Mouse (Mus musculus): ENCODE data around the gene Ptprs. TPM values are rescaled to one million over a fixed set of nuclear protein-coding genes. Genes with fewer than 3 reads are reported as not detected.

The Ptprs gene
- polyA plus RNA-seq (2012; rRNA removed): 1,311 and 1,669 TPM in 2 replicates

DNA sequence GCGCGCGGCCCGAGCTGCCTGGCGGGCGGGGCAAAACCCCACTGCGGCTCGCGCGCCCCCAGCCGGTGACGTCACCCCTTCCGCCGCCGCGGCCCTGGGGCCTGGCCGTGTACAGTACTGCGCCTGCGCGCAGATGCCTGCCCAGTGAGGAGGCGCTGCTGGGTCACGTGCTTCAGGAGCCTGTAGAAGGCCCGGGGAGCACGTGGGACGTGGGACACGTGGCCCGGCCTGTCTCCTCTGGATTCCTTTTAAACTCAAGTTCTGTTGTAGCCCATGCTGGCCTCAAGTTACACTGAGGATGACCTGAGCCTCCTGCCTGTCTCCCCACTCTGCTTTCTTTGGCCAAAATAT lies at the start of gene Ptprs:
Gene Ptprs (minus strand): TSS at position 82 of the 351 bp plus-strand sequence.
- peak; percentile 99 for DNase-seq (ENCODE audit: low read depth)
- TF ChIP-seq CTCF (IDR thresholded peaks at IDR 0.05; ENCODE audit: borderline replicate concordance, extremely low read depth, insufficient read depth, insufficient read length): no peak
- no peak; the same call in 1 of the 2 replicates for TF ChIP-seq POLR2A (IDR thresholded peaks at IDR 0.05; ENCODE audit: borderline replicate concordance, extremely low read depth, insufficient read depth, insufficient read length, poor library complexity, severe bottlenecking)

GRCm38 (mm10) chr17:56524943-56525342 lies 48.7 kb upstream of the Ptprs start:
- DNase-seq (ENCODE audit: low read depth): no peak
- no peak for TF ChIP-seq CTCF (IDR thresholded peaks at IDR 0.05; ENCODE audit: borderline replicate concordance, extremely low read depth, insufficient read depth, insufficient read length)
- TF ChIP-seq POLR2A (IDR thresholded peaks at IDR 0.05; ENCODE audit: borderline replicate concordance, extremely low read depth, insufficient read depth, insufficient read length, poor library complexity, severe bottlenecking): no peak

DNA sequence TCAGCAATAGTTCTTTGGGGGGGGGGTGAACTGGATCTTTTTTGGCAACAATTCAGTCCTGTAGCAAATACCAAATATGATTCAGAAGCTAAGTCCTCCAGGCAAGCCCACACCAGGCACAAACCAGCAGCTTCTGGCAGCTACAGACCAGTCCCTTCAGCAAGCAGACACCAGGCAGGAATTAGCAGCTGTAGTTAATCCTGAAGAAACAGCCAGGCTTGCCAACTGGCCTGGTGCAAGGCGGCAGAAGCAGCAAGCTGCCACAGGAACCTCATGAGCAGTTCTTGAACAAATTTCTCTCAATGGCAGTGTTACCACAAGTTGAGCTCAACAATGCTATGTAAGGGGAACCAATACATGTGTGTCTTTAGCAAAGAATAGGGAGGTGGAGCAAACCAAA lies 46.5 kb upstream of the Ptprs start:
- no peak for TF ChIP-seq POLR2A (IDR thresholded peaks at IDR 0.05; ENCODE audit: borderline replicate concordance, extremely low read depth, insufficient read depth, insufficient read length, poor library complexity, severe bottlenecking)
- no peak for TF ChIP-seq CTCF (IDR thresholded peaks at IDR 0.05; ENCODE audit: borderline replicate concordance, extremely low read depth, insufficient read depth, insufficient read length)
- peak; percentile 51 for DNase-seq (ENCODE audit: low read depth)

GRCm38 (mm10) chr17:56515690-56516410 lies 39.6 kb upstream of the Ptprs start:
- DNase-seq (ENCODE audit: low read depth): peak; percentile 93

DNA sequence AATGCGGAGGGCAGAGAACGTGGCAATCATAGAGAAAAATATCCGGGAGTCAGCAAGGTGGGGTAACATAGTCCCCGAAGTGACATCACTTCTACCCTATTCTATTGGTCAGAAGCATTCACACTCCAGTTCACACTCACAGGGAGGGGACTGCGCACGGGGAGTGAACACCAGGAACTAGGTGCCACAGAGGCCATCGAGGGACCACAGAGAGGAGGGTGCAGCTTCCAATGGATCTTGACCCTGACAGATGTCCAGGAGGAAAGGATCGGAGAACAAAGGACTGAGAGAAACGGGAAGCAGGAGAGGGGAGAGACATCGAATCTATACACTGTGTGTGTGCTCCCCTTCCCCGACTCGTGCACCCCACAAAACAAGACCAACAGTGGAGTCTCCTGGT lies 38.6 kb upstream of the Ptprs start:
- peak; percentile 31 for DNase-seq (ENCODE audit: low read depth)
- no peak for TF ChIP-seq POLR2A (IDR thresholded peaks at IDR 0.05; ENCODE audit: borderline replicate concordance, extremely low read depth, insufficient read depth, insufficient read length, poor library complexity, severe bottlenecking)

More at GRCm38 (mm10) chr17:56515690-56516410, 39.6 kb upstream of the Ptprs start:
- TF ChIP-seq CTCF (IDR thresholded peaks at IDR 0.05; ENCODE audit: borderline replicate concordance, extremely low read depth, insufficient read depth, insufficient read length): no peak
- no peak for TF ChIP-seq POLR2A (IDR thresholded peaks at IDR 0.05; ENCODE audit: borderline replicate concordance, extremely low read depth, insufficient read depth, insufficient read length, poor library complexity, severe bottlenecking)

DNA sequence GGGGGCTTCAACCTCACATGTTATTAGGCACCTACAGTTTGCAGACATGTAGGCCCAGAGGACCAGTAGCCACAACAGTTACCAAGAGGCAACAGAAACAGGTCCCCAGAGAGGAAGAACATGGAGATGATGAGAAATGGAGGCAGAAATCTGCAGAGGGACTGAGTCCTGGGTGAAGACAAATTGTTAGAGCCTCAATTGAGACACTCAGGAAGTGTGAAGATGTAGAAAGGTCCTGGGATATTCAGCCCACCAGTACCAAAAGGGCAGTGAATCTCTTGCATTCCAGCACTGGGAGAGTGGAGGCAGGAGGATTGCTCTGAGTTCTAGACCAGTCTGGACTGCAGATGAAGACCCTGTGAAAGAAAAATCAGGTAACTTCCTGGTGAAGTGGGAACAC lies 38.0 kb upstream of the Ptprs start:
- no peak for DNase-seq (ENCODE audit: low read depth)
- TF ChIP-seq POLR2A (IDR thresholded peaks at IDR 0.05; ENCODE audit: borderline replicate concordance, extremely low read depth, insufficient read depth, insufficient read length, poor library complexity, severe bottlenecking) (no peak), CTCF (IDR thresholded peaks at IDR 0.05; ENCODE audit: borderline replicate concordance, extremely low read depth, insufficient read depth, insufficient read length) (no peak)

- DNase-seq (ENCODE audit: low read depth): no peak
- TF ChIP-seq CTCF (IDR thresholded peaks at IDR 0.05; ENCODE audit: borderline replicate concordance, extremely low read depth, insufficient read depth, insufficient read length) (no peak), POLR2A (IDR thresholded peaks at IDR 0.05; ENCODE audit: borderline replicate concordance, extremely low read depth, insufficient read depth, insufficient read length, poor library complexity, severe bottlenecking) (no peak)
These were observed 36.0 kb upstream of the Ptprs start, which contains the start of gene Znrf4 for GRCm38 (mm10) chr17:56512310-56512709. Znrf4 (minus strand) TSS chr17:56512431.

GRCm38 (mm10) chr17:56511707-56512090 lies 35.4 kb upstream of the Ptprs start:
- no peak for DNase-seq (ENCODE audit: low read depth)
- TF ChIP-seq POLR2A (IDR thresholded peaks at IDR 0.05; ENCODE audit: borderline replicate concordance, extremely low read depth, insufficient read depth, insufficient read length, poor library complexity, severe bottlenecking) (no peak), CTCF (IDR thresholded peaks at IDR 0.05; ENCODE audit: borderline replicate concordance, extremely low read depth, insufficient read depth, insufficient read length) (no peak)

DNA sequence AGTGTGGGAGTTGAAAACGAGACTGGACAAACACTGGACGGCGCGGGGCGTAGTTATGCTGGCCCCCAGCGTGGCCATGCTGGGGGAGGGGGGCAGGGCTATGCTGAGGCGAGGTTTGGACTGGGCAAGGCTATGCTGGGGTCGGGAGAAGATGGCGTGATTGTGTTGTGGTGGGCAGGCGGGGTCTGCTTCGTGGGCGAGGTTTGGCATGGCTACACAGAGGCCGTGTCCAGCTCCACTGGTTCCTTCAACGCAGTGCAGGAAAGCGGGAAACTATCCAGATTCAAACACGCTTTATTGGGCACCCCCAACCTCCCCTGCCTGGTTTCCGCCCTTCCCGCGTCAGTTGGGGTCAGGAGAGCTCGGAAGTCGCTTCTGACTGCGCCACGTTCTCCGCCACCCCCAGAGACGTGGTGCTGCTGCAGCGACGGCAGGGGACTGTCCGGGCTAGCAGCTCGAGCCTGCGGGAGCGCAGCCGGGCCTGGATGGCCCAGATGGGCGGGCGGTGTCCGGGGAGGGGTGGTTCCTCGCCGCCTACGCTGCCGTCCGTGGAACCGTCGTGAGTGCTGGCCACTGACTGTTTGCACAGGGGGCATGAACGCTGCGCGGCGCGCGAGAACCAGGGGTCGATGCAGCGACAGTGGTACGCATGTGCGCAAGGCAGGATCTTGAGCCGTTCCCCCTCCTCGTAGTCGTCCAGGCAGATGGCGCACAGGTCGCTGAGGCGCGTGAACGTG lies 34.9 kb upstream of the Ptprs start:
- DNase-seq (ENCODE audit: low read depth): peak; percentile 52
- TF ChIP-seq CTCF (IDR thresholded peaks at IDR 0.05; ENCODE audit: borderline replicate concordance, extremely low read depth, insufficient read depth, insufficient read length) (no peak), POLR2A (IDR thresholded peaks at IDR 0.05; ENCODE audit: borderline replicate concordance, extremely low read depth, insufficient read depth, insufficient read length, poor library complexity, severe bottlenecking) (no peak)

- TF ChIP-seq POLR2A (IDR thresholded peaks at IDR 0.05; ENCODE audit: borderline replicate concordance, extremely low read depth, insufficient read depth, insufficient read length, poor library complexity, severe bottlenecking): no peak
- no peak for TF ChIP-seq CTCF (IDR thresholded peaks at IDR 0.05; ENCODE audit: borderline replicate concordance, extremely low read depth, insufficient read depth, insufficient read length)
- peak; percentile 76 for DNase-seq (ENCODE audit: low read depth)
These were observed 34.2 kb upstream of the Ptprs start for GRCm38 (mm10) chr17:56510473-56510969.

- TF ChIP-seq POLR2A (IDR thresholded peaks at IDR 0.05; ENCODE audit: borderline replicate concordance, extremely low read depth, insufficient read depth, insufficient read length, poor library complexity, severe bottlenecking) (no peak), CTCF (IDR thresholded peaks at IDR 0.05; ENCODE audit: borderline replicate concordance, extremely low read depth, insufficient read depth, insufficient read length) (no peak)
- peak; percentile 98 for DNase-seq (ENCODE audit: low read depth)
These were observed 33.6 kb upstream of the Ptprs start for GRCm38 (mm10) chr17:56509707-56510472.
